Mouse (Mus musculus) common myeloid progenitor, adult 5-6 weeks (primary cell): Measurements from ENCODE around the gene Scfd1. TPM values are rescaled to one million over a fixed set of nuclear protein-coding genes. Genes with fewer than 3 reads are reported as not detected.

Experiments used
- ATAC-seq: replicated peaks from 2 replicates; pipeline ENCODE4 v1.8.0; 2016; ENCODE audit warnings: low read depth, mild to moderate bottlenecking, moderate TSS enrichment, inconsistent platforms; ENCODE audit not compliant: poor library complexity, severe bottlenecking
- total RNA-seq: library from RNA; stranded (forward); fragments of 200-1000, 187-1606 nt; gene quantifications from 2 replicates; pipeline ENCODE4 v1.2.3, GENCODE M21; 2017

The Scfd1 gene
- total RNA-seq = 73.0 and 98.0 TPM in 2 replicates

- ATAC-seq = peak; percentile 100
Measured at GRCm38 (mm10) chr12:51377003-51377887, at the start of gene Scfd1. Gene Scfd1, plus strand, starts transcription at chr12:51377510.

GRCm38 (mm10) chr12:51337014-51337413, 40.3 kb upstream of the Scfd1 start:
- no peak for ATAC-seq

- ATAC-seq = no peak
Measured at GRCm38 (mm10) chr12:51346121-51346520, 31.2 kb upstream of the Scfd1 start.

- ATAC-seq = peak; percentile 97
Measured at GRCm38 (mm10) chr12:51347988-51348697, 29.2 kb upstream of the Scfd1 start, which contains the start of gene G2e3. Gene G2e3, plus strand, starts transcription at chr12:51348061.

GRCm38 (mm10) chr12:51348698-51348998, 28.7 kb upstream of the Scfd1 start:
- ATAC-seq = no peak

GRCm38 (mm10) chr12:51355296-51355695, 22.0 kb upstream of the Scfd1 start:
- peak; percentile 56 for ATAC-seq

- ATAC-seq = no peak
Measured at GRCm38 (mm10) chr12:51361294-51361693, 16.0 kb upstream of the Scfd1 start.

- no peak for ATAC-seq
Measured at GRCm38 (mm10) chr12:51362898-51363297, 14.4 kb upstream of the Scfd1 start.

- ATAC-seq = no peak
Measured at GRCm38 (mm10) chr12:51368504-51368903, 8.8 kb upstream of the Scfd1 start.

- ATAC-seq = no peak
Measured at GRCm38 (mm10) chr12:51377888-51378190, 529 bp downstream of the Scfd1 start.

- no peak for ATAC-seq
Measured at GRCm38 (mm10) chr12:51399871-51400270, 22.6 kb downstream of the Scfd1 start.

- ATAC-seq = peak; percentile 79; the same call in 1 of the 2 replicates
Measured at GRCm38 (mm10) chr12:51402060-51402698, 24.9 kb downstream of the Scfd1 start.

GRCm38 (mm10) chr12:51403987-51404586, 26.8 kb downstream of the Scfd1 start:
- no peak for ATAC-seq

- no peak; the same call in 1 of the 2 replicates for ATAC-seq
Measured at GRCm38 (mm10) chr12:51411362-51411761, 34.1 kb downstream of the Scfd1 start.

- no peak for ATAC-seq
Measured at GRCm38 (mm10) chr12:51437541-51437940, 60.2 kb downstream of the Scfd1 start.

GRCm38 (mm10) chr12:51438311-51438710, 61.0 kb downstream of the Scfd1 start:
- no peak for ATAC-seq

GRCm38 (mm10) chr12:51449303-51449702, 72.0 kb downstream of the Scfd1 start:
- ATAC-seq = no peak

- no peak for ATAC-seq
Measured at GRCm38 (mm10) chr12:51470881-51471280, 93.6 kb downstream of the Scfd1 start.

- ATAC-seq = no peak
Measured at GRCm38 (mm10) chr12:51481246-51481645, 103.9 kb downstream of the Scfd1 start.

- ATAC-seq = no peak
Measured at GRCm38 (mm10) chr12:51492040-51492439, 114.7 kb downstream of the Scfd1 start.

- no peak for ATAC-seq
Measured at GRCm38 (mm10) chr12:51493476-51493875, 116.2 kb downstream of the Scfd1 start.
